Mouse (Mus musculus) right cerebral cortex, postnatal 14 days (tissue): Measurements from ENCODE around the gene Ucn.

Source experiments
- DNase-seq: peaks from one replicate; pipeline ENCODE4 v3.0.0; 2022

Gene Ucn

DNA sequence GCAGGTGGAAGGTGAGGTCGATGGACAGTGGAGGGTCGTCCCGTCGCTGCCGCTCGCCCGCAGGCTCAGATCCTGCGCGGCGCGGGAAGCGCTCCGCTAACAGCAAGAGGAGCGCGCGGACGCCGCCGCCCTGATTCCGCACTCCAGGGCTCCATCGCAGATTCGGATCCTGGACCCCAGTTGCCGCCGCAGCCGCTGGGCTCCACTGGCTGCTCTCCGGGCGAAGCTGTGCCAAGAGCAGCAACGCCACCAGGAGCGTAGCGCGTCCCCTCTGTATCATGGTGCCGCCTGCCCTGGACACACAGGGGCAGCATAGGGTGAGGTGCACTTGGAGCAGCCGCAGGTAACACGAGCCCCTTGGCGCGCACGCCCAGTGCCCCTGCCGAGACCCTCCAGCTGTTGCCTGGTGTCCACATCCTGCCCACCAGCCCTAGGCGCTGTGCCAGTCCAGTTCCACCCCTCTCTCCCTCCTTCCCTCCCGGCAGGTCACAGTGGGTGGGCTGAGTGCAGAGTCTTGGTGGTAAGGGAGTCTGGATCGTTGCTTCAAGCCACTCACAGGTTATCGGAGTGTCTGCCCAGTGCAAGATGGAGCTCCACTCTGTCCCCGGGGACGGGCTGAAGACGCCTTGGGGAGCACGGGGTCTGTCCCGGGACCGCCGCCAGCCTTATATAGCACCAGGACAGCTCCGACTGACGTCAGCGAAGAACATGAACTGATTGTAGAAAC lies at the start of gene Ucn:
Ucn (minus strand) TSS at position 589 of the 727 bp plus-strand sequence.
- DNase-seq: peak; percentile 19

DNA sequence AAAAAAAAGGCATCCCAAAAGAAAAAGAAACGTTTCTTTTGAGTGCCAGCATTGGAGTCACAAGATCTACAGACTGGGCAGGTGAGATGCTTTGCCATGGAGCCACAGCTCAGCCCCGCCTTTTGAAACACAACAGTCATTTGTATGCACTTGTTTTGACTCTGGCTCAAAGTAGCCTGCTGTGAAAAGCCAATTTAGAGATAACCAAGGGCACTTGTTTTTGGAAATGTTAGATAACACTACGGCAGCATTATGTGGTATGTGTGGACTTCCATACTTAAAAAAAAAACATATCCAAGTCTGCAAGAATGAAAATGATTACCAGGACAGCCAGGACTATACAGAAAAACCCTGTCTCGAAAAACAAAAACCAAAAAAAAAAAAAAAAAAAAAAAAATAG lies 45.0 kb upstream of the Ucn start:
- no peak for DNase-seq

DNA sequence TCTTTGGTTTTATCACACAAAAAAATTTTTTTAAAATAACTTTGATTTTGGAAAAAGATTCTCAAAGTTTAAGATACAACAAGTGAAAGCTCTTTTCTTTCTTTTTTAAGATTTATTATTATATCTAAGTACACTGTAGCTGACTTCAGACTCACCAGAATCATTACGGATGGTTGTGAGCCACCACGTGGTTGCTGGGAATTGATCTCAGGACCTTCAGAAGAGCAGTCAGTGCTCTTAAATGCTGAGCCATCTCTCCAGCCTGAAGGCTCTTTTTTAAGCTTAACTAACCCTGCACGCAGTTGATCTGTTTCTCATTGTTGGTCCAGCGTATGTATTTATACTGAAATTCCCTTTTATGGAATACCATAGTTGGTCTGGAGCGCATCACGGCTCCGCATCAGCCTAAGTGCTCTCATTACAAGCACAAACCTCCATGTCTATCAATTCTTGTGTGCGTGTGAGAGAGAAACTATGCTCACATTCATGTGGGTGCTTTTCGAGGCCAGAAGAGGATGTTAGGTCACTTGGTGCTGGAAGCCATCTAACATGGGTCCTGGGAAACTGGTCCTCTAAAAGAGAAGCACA lies 42.6 kb upstream of the Ucn start:
- no peak for DNase-seq

DNA sequence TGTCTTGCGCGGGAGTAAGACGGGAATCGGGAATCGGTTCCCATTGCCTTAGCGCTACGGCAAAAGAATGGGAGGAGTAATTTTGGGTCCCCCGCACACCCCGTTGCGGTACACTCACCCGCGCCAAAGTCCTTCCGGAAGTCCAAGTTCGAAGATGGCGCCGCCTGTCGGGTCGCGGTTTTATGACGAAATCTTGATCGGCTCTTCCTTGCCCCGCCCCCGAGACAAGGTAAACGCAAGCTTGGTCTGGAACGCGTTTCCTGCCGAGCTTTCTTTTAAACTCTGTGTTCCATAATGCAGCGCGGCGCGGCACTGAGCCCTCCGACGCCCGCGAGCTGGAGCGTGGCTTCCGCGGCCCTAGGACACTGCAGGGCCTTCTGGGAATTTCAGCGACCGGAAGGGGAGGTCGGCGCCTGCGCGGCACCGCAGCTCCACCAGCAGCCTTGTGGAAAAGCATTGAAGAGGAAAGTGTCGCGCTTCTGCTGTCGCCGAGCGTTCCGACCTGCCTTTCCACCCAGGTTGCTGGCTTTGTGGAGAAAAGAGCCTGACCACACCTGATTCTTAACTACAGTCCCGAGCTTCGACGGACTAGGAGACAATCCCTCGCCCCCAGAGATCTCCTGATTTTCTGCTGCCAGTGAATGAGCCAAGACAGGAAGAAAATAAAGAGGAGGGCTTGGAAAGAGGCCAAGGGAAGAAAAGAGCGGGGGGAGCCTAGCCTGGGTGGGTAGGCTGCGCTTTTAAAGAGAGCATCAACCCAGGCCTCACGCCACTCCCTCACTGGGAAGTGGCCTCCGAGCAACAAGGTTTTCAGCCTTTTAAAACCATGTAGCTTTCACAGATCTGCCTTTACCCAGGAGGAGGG lies 41.4 kb upstream of the Ucn start, which contains the start of the genes Gm29609 and Gtf3c2:
Gm29609 (minus strand) TSS at position 146 of the 865 bp plus-strand sequence.
Gtf3c2 (minus strand) TSS at position 379 of the 865 bp plus-strand sequence.
- DNase-seq: peak; percentile 97

DNA sequence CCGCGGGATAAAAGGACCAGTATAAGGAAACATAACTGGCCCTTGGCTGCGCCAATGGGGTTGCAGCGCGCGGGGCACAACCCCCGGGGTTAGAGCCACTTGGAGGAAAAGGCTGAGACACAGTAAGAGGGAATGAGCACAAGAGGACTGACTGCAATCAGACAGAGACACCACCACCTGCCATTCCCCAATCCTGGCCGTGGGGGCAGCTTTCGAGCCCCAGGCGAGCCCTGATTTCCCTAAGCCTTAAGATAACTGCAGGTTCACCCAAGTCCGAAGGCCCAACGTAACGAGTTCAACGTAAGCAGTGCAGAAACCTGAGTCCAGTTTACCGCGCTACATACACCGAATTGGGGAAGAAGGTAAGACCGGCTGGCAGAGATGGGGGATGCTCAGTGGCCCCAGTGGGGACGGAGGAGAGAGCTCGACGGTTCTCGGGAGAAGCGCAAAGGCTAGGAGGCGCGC lies 40.7 kb upstream of the Ucn start:
- DNase-seq: no peak

DNA sequence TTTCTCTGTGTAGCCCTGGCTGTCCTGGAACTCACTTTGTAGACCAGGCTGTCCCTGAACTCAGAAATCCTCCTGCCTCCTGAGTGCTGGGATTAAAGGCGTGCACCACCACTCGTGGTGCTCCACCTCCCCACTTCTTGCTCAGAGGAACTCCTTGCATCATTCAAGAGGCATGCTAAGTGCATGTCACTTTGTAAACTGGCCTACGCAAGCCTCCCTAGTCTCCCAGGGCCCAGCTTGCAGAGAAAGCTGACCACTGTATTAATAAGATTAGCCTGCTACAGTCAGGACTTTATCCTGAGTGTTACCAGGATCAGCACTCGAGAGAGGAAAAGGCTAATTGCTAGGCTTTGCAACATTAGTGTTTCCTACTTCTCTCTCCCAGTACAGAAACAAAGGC lies 30.0 kb upstream of the Ucn start:
- DNase-seq: no peak

DNA sequence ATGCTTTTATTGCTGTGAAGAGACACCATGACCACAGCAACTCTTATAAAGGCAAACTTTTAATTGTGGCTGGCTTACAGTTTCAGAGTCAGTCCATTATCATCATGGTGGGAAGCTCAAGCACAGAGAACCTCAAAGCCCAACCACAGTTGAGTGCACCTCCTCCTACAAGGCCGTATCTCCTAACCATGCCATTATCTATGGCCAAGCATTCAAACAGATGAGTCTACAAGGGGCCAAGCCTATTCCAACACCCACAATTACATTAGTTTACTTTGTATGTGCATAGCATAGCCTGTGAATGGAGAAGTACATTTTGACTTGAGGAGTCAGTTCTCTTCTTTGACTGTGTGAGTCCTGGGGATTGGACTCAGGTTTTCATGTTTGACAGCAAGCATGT lies 26.2 kb upstream of the Ucn start:
- no peak for DNase-seq

DNA sequence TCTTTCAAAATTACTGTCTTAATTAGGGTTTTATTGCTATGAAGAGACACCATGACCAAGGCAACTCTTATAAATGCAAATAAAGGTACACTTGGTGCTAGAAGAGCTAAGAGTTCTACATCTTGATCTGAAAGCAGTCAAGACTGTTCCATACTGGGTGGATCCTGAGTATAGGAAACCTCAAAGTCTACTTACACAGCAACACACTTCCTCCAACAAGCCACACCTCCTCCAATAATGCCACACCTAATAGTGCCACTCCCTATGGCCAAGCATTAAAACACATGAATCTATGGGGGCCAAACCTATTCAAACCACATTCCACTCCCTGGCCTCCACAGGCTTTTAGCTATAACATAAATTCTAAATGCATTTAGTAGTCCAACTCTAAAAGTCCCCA lies 23.8 kb upstream of the Ucn start:
- DNase-seq: no peak

DNA sequence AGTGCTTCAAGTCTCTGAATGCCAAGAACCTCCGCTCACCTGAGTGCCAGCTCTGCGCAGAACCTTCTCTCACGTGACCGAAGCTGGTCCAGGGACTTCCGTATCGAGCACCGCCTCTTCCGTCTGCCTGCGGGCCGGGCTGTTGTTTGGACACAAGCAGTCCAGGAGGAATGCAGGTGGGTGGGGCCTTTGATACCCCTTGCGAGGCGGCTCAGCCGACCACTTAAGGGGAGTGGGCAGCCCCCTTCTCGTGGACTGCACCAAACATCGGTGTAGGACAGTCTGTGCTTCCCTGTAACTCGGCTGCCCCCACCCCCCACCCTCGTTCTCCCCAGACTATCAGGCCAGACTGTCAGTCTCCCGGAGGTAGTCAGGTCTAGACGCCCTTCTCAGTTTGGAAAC lies 15.5 kb upstream of the Ucn start, which contains the start of gene Mpv17:
Mpv17 (minus strand) TSS at position 100 of the 402 bp plus-strand sequence.
- peak; percentile 68 for DNase-seq

DNA sequence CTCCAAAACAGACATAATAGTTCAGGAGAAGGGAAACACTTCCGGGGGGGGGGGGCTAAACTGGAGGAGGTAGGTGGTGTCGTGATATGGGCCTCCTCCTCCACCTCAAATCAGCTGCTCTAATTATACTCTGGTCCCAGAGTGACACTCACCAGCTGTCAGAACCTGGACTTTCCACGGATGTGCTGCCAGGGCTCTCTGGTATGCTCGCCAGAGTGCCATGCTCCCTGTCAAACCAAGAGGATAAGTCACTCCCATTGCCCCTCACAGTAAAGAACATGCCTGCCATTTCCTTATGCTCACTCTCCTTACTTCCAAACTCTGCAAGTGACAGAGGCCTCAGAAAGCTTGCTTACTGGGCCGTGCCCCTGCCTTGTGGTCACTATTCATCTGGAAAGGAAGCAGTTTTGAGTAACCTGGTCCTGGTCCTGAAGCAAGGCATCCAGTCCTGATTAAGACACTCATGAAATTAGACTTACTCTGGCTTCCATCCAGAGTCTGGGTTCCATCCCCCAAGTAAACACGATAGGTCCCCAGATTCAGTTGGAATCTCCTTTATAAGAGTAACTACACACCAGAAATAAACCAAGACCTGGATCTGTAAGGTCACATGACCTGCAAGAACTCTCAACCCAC lies 15.0 kb upstream of the Ucn start:
- no peak for DNase-seq

DNA sequence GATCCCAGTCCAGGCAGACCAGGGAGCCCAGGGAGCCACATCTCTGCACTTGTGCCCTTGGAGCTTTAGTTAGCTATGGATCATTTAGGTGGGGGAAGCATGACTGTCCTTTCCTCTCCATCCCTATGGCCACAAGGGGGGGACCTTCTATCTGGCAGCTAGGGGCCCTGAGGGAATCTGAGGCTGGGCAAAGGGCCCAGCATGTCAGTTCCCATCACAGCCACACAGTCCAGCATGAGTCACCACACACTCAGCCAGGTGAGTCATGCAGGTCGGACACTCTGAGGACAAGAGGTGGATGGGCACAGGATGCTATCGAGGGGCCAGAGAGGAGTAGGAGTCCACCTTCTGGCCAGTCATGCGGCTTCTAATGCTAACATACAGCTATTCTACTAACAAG lies 13.1 kb upstream of the Ucn start:
- no peak for DNase-seq

DNA sequence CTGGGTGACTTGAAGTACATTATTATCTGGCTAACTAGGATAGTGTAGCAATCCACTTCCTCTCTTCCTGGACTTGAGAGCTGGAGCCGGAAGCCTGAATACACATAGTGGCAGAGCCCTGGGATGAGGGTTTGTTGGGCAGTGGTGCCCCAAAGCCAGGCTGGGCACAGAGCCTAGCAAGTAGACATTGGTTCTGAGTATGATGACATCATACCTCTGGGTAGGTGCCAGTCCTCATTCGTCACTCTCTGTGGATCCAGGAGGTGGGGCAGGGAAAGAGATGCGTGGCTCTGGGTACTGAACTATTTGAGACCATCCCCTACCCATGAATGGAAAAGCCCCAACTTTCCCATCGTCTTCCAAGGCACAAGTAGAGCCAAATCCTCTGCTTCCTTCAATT lies 11.2 kb upstream of the Ucn start:
- DNase-seq: no peak

DNA sequence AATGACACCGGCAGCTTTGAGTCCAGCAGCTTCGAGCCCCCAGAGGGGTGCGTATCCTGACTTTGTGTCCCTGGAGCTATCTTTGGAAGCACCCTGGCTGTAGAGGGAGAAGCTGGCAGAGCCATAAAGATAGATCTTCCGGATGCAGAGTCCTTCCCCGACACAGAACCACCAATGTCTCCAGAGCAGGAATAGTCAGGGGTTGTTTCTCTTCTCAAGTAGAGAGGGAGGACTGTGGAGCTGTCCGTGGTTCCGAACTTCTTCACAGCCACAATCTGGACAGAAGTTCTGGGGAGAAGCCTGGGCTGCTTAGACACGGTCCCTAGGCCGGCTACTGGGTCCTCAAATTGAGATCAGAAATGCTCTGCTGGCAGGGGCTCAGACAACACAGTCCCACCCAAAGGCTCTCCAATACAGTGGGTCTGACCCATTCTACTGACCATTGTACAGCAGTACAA lies 368 bp upstream of the Ucn start:
- no peak for DNase-seq

DNA sequence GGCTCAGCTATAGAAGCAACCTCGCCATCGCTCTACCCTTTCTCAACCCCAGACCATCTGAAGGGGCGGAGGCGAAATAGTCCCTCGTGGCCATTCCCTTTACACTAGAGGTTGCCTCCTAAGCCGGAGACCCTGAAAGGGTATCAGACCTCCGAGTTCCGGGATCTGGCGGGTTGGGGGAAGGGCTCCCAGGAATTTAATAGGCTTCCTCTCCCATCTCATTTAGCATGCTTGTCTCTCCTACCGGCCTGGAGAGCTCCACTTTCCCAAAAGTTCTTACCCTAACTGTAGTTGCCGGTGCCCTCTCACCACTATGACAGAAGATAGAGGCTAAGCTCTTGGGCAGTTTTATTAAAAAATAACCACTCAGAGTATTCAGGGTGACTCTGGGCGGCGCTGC lies 971 bp downstream of the Ucn start:
- no peak for DNase-seq

DNA sequence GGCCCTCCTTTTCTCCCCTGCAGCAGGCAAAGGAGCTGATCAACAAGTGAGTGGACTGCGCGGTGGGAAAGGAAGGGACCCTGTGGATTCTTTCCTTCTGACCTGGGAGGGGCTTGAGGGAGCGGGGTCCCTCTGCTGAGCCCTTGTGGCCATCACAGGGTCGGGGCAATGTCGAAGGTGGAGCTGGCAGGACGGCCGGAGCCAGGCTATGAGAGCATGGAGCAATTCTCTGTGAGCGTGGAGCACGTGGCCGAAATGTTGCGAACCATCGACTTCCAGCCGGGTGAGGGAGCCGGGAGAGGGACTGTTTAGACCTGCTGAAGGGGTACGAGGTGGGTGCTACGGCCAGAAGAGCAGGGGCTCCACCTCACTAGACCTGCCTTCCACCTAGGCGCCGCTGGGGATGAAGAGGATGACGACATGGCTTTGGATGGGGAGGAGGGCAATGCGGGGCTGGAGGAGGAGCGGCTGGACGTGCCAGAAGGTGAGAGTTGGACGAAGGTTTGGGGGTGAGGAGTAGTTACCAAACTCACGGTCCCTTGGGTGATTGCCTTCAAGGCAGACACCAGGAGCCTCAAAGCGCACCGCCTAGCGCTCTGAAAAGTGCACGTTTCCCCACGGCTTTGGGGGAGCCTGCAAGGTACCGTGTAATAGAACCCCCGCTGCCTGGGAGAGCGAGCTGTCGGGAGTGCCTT lies 1.8 kb downstream of the Ucn start:
- DNase-seq: no peak

DNA sequence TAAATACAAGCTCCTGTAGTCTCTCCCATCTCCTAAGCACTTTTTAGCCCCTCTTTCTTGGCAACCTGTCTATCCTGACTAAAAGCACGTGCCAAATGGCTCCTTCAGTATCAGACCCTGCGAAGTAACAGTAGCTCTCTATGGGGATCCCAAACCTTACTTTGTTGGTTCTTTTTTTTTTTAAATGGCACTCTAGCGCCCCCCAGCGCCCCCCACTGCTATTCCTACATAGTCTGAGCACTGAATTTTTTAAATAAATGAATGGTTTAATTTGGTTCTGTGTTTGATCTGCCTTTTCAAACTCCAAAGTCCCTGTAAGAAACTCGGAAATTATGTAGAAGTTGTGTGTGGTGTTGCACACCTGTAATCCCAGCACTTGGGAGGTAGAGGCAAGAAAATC lies 12.6 kb downstream of the Ucn start:
- DNase-seq: no peak

DNA sequence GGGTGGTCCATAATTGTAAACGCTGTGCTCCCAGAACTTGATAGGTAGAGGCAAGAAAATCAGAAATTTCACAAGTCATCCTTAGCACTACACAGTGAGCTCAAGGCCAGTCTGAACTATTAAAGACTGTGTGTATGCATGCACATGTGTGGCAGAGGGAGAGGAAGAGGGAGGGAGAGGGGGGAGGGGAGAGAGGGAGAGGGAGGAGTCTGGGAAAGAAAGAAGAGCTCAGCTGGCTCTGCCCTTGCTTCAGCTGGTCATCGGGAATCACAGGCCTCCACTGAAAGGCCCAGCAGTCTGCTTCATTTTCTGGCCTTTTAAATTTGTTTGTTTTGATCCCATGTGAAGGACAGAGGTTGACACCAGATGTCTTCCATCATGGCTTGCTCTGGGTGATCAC lies 15.1 kb downstream of the Ucn start:
- no peak for DNase-seq

DNA sequence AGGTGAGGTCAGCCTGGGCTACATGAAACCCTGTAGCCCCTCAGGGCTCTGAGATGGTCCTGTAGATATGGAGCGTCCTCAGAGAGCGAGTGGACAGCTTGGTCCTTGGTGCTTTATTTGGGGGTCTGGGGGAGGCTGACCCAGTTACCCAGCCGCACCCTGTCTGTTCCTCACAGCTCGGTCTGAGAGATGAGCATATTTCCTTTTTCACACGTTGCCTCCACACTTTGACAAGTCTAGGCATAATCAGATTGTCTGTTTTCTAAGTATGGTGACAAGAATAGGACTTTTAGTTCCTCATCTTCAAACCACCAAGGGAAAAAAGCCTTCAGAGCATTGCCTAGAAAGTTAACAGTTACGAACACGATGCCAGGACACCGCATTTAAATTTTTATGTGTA lies 17.5 kb downstream of the Ucn start:
- DNase-seq: no peak

DNA sequence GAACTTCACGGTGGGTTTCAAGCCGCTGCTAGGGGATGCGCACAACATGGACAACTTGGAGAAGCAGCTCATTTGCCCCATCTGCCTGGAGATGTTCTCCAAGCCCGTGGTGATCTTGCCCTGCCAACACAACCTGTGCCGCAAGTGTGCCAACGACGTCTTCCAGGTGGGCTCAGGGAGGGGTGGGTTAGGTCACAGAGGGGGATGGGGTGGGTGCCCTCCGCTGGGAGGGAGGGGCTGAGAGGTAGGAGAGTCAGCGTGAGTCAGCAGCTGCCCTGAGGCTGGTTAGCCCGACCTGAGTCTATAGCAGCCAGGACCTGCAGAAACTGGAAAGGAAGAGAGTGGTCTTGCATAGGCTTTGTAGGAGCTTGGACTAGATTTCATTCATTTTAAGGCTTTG lies 21.7 kb downstream of the Ucn start:
- no peak for DNase-seq

DNA sequence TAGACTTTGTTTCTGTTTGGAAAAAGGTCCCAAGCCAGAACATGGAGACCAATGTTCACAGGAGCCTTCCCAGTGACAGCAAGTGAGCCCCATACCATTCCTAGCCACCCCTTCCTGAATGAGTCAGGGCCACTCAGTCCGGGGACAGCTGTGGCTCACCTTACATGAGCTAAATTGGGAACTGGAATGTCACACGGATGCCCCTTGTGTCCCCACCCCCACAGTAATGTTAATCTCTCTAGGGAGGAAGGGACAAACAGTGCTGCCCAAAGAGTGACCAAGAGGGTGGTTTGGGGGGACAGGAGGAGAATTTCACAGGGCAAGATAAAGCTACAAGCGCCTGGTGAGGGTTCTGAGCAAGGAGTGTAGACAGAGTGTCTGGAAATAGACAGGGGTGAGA lies 22.3 kb downstream of the Ucn start, which contains the start of gene Trim54:
Trim54 (plus strand) TSS at position 359 of the 400 bp plus-strand sequence.
- no peak for DNase-seq

DNA sequence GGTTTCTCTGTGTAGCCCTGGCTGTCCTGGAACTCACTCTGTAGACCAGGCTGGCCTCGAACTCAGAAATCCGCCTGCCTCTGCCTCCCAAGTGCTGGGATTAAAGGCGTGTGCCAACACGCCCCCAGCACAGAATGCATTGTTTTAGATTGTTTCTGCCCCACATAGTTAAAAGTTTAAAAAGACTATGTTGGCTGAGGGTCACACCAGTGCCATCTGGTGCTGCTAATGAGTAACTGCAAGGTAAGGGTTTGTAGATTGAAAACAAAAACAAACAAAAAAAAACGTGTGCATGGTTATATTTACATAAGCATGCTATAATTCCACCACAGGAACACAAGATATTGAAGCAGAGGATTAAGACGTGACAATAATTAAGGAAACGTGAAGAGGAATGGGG lies 27.8 kb downstream of the Ucn start:
- no peak for DNase-seq

DNA sequence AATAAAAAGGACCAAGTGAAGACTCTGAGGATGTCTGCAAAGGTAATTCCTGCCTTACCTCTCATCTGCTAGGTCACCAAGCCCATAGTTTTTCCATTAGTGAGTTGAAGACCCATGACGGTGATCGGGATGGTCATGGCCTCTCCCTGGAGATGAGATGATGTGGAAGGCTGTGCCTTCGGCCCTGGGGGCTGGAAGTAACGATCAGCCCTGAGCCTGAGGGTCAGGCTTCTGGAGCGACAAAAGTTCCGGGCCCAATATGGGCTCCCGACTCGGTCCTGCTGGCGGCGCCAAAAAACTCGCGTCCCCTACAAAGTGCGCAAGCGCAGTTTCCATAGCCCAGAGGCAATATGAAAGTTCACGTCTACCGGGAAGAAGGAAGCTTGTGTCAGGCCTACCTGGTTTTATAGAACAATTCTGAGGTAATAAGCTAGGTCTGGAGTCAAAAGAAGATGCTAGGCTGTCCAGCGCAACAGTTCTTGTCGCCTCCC lies 30.6 kb downstream of the Ucn start, which contains the start of gene Slc30a3:
Slc30a3 (minus strand) TSS at position 238 of the 491 bp plus-strand sequence.
- no peak for DNase-seq
